Comparison of ENCODE assay signal across 25 mouse cellular contexts in genomic region chr11:12750016-12750415, GRCm38 (mm10).
"Had no signal": no experiment of that assay in that cellular context is flagged by ENCODE, and none has a peak within 500 bp of the region (broad histone marks: within the 10 kb centered on the region; RNA-seq: fewer than 3 reads in every experiment).

No protein-coding gene starts in this region.

- ATAC-seq: hindbrain, embryonic 16.5 days; inflammation-experienced regulatory T-cells, adult 6 months; intestine, embryonic 15.5 days; intestine, postnatal 0 days had no signal

- DNase-seq: gastrocnemius, adult 2 months; gastrocnemius, postnatal 10 days; gastrocnemius, postnatal 25 days; heart, adult 18-20 months; heart, postnatal 10 days; heart, postnatal 4 days; kidney, adult 18-20 months; kidney, adult 8-10 months; kidney, postnatal 10 days; kidney, postnatal 25 days; kidney, postnatal 4 days; liver; liver, embryonic 13.5 days had no signal

- H3K27ac ChIP-seq: gastrocnemius, adult 2 months; heart, embryonic 10.5 days; hindbrain, embryonic 10.5 days; hindbrain, embryonic 12.5 days; hindbrain, embryonic 14.5 days; intestine, embryonic 15.5 days; layer of hippocampus, adult 2 months; limb, embryonic 10.5 days; limb, embryonic 12.5 days; liver, embryonic 13.5 days had no signal

- H3K4me3 ChIP-seq: gastrocnemius, adult 2 months; heart, embryonic 10.5 days; heart, embryonic 12.5 days; hindbrain, embryonic 10.5 days; hindbrain, embryonic 12.5 days; intestine, embryonic 15.5 days; layer of hippocampus, adult 2 months; limb, embryonic 10.5 days; limb, embryonic 12.5 days; liver, embryonic 13.5 days had no signal
